Mouse (Mus musculus): ENCODE results near the gene Mllt11. TPM values are rescaled to one million over a fixed set of nuclear protein-coding genes. Genes with fewer than 3 reads are reported as not detected.
A peak's percentile ranks its signal among the peaks of the same experiment; 100 is the strongest.

The Mllt11 gene
- total RNA-seq (2021), result 10 to 100 TPM; 39.8 to 44.8 TPM
- long read RNA-seq, experiment 1, transcript Mllt11-201 (2 exons, 1,923 nt), result major isoform, 99 of 108 reads
- long read RNA-seq, experiment 1, partial matches to known transcripts, result 0 of 108 reads
- long read RNA-seq, experiment 1, other reads (novel, unspliced or antisense), result 9 of 108 reads
- long read RNA-seq, experiment 2, transcript Mllt11-201 (2 exons, 1,923 nt), result major isoform, 112 of 115 reads
- long read RNA-seq, experiment 2, partial matches to known transcripts, result 1 of 115 reads
- long read RNA-seq, experiment 2, other reads (novel, unspliced or antisense), result 2 of 115 reads

GRCm38 (mm10) chr3:95231298-95232221, at the start of gene Mllt11:
TSS of gene Mllt11 (minus strand) at chr3:95232171.
- DNase-seq, result no peak

- peak; percentile 99 for DNase-seq
Observed at GRCm38 (mm10) chr3:95281216-95282126, 49.5 kb upstream of the Mllt11 start, which contains the start of the genes Mindy1 and Prune1. TSS of gene Mindy1 (plus strand) at chr3:95281345. TSS of gene Prune1 (minus strand) at chr3:95282076.

- DNase-seq, result no peak
Observed at GRCm38 (mm10) chr3:95280747-95281146, 48.8 kb upstream of the Mllt11 start.

GRCm38 (mm10) chr3:95277149-95277551, 45.2 kb upstream of the Mllt11 start:
- no peak for DNase-seq

GRCm38 (mm10) chr3:95276428-95276934, 44.5 kb upstream of the Mllt11 start:
- no peak for DNase-seq

GRCm38 (mm10) chr3:95275161-95275560, 43.2 kb upstream of the Mllt11 start:
- DNase-seq, result no peak

- no peak for DNase-seq
Observed at GRCm38 (mm10) chr3:95274453-95274852, 42.5 kb upstream of the Mllt11 start.

GRCm38 (mm10) chr3:95273471-95273870, 41.5 kb upstream of the Mllt11 start:
- DNase-seq, result no peak

- no peak for DNase-seq
Observed at GRCm38 (mm10) chr3:95270766-95271364, 38.9 kb upstream of the Mllt11 start.

GRCm38 (mm10) chr3:95269789-95270188, 37.8 kb upstream of the Mllt11 start:
- DNase-seq, result no peak

- DNase-seq, result no peak
Observed at GRCm38 (mm10) chr3:95267855-95268254, 35.9 kb upstream of the Mllt11 start.

GRCm38 (mm10) chr3:95266052-95266451, 34.1 kb upstream of the Mllt11 start:
- no peak for DNase-seq

- DNase-seq, result no peak
Observed at GRCm38 (mm10) chr3:95264724-95265123, 32.8 kb upstream of the Mllt11 start.

GRCm38 (mm10) chr3:95263089-95263739, 31.2 kb upstream of the Mllt11 start:
- DNase-seq, result peak; percentile 72

- DNase-seq, result no peak
Observed at GRCm38 (mm10) chr3:95261975-95262374, 30.0 kb upstream of the Mllt11 start.

GRCm38 (mm10) chr3:95256931-95257330, 25.0 kb upstream of the Mllt11 start:
- no peak for DNase-seq

GRCm38 (mm10) chr3:95250783-95251424, 18.9 kb upstream of the Mllt11 start, which contains the start of gene Bnipl:
TSS of gene Bnipl (minus strand) at chr3:95251193.
- DNase-seq, result no peak

- no peak for DNase-seq
Observed at GRCm38 (mm10) chr3:95250361-95250760, 18.4 kb upstream of the Mllt11 start.

- no peak for DNase-seq
Observed at GRCm38 (mm10) chr3:95247660-95248336, 15.8 kb upstream of the Mllt11 start.
